19 mouse cellular contexts compared by ENCODE assay signal in genomic region chr1:164602568-164602967, GRCm38 (mm10).
"Had no signal": no experiment of that assay in that cellular context is flagged by ENCODE, and none has a peak within 500 bp of the region (broad histone marks: within the 10 kb centered on the region; RNA-seq: fewer than 3 reads in every experiment).

No protein-coding gene starts in this region.

- H3K4me1 ChIP-seq: limb, embryonic 10.5 days; limb, embryonic 13.5 days; lung, embryonic 15.5 days; neural tube, embryonic 13.5 days had no signal

- H3K9ac ChIP-seq: limb, embryonic 13.5 days; lung, embryonic 15.5 days; midbrain, embryonic 12.5 days; midbrain, embryonic 15.5 days; neural tube, embryonic 13.5 days had no signal

- ATAC-seq: inflammation-experienced regulatory T-cells, adult 6 months; intestine, embryonic 16.5 days; midbrain, embryonic 15.5 days had no signal

- H3K27ac ChIP-seq: layer of hippocampus, adult 2 months; limb, embryonic 10.5 days; limb, embryonic 13.5 days; lung, embryonic 15.5 days; midbrain, embryonic 12.5 days; midbrain, embryonic 15.5 days; neural tube, embryonic 13.5 days; stomach, postnatal 0 days had no signal

- H3K27me3 ChIP-seq: limb, embryonic 13.5 days; lung, embryonic 15.5 days; midbrain, embryonic 12.5 days; midbrain, embryonic 15.5 days; neural tube, embryonic 13.5 days had no signal

- H3K9me3 ChIP-seq: limb, embryonic 10.5 days; limb, embryonic 13.5 days; lung, embryonic 15.5 days; midbrain, embryonic 12.5 days; midbrain, embryonic 15.5 days; neural tube, embryonic 13.5 days had no signal

- H3K4me2 ChIP-seq: limb, embryonic 13.5 days; lung, embryonic 15.5 days; midbrain, embryonic 12.5 days; midbrain, embryonic 15.5 days; neural tube, embryonic 13.5 days had no signal

- DNase-seq: kidney, adult 18-20 months; kidney, postnatal 25 days; layer of hippocampus, adult 9-11 months; lung, postnatal 10 days; lung, postnatal 36 days; thymus, adult 2 months; thymus, postnatal 14 days; thymus, postnatal 4 days had no signal

- H3K36me3 ChIP-seq: limb, embryonic 10.5 days; limb, embryonic 13.5 days; lung, embryonic 15.5 days; midbrain, embryonic 12.5 days; midbrain, embryonic 15.5 days; neural tube, embryonic 13.5 days had no signal

- H3K4me3 ChIP-seq: layer of hippocampus, adult 2 months; limb, embryonic 10.5 days; limb, embryonic 13.5 days; lung, embryonic 15.5 days; midbrain, embryonic 12.5 days; midbrain, embryonic 15.5 days; myocyte; neural tube, embryonic 13.5 days had no signal
